Mouse (Mus musculus) MEL (cell line): ENCODE measurements at regions not wholly inside any gene's neighbourhood (a gene's known extent, or its start where the extent isn't known, plus 50 kb on each side); places are given as distances from the start of the nearest gene placed in this dataset.

Source experiments
- DNase-seq: peaks from one replicate; pipeline ENCODE4 v3.0.0; 2011; ENCODE audit warnings: low read depth, low spot score
- H3K27ac ChIP-seq: 2 replicates; pipeline ENCODE4 v1.5.1; 2012; ENCODE audit warnings: low read depth, mild to moderate bottlenecking, control low read depth, low read length, moderate library complexity; ENCODE audit not compliant: control insufficient read depth
- H3K27me3 ChIP-seq, 2 experiments: fragments of 150-350 bp in 1 of 2; sonication (generic) in 1 of 2; 2 replicates each; pipeline ENCODE4 v1.6.1; 2012; ENCODE audit warnings: low read length in 2 of 2, mild to moderate bottlenecking in 2 of 2, improper control_type of control experiment in 1 of 2, moderate library complexity in 1 of 2; ENCODE audit not compliant: insufficient read depth in 2 of 2, control insufficient read depth in 1 of 2
- H3K36me3 ChIP-seq, 2 experiments: 2 replicates each; pipeline ENCODE4 v1.6.1; 2012 to 2014; ENCODE audit warnings: low read length in 2 of 2, improper control_type of control experiment in 1 of 2, inconsistent platforms in 1 of 2, mild to moderate bottlenecking in 1 of 2; ENCODE audit not compliant: insufficient read depth in 2 of 2, control insufficient read depth in 1 of 2
- H3K4me1 ChIP-seq, 2 experiments: fragments of 150-350 bp in 1 of 2; sonication (generic) in 1 of 2; 2 replicates each; pipeline ENCODE4 v1.6.1; 2012; ENCODE audit warnings: low read length in 2 of 2, improper control_type of control experiment in 1 of 2, mild to moderate bottlenecking in 1 of 2; ENCODE audit not compliant: insufficient read depth in 2 of 2, control insufficient read depth in 1 of 2
- H3K4me3 ChIP-seq, 2 experiments: fragments of 150-350 bp in 1 of 2; sonication (generic) in 1 of 2; 2 replicates each; pipeline ENCODE4 v1.5.1; 2012; ENCODE audit warnings: low read depth in 2 of 2, low read length in 2 of 2, mild to moderate bottlenecking in 2 of 2, moderate library complexity in 2 of 2, control low read depth in 1 of 2, improper control_type of control experiment in 1 of 2; ENCODE audit not compliant: control insufficient read depth in 1 of 2, insufficient read depth in 1 of 2
- H3K79me2 ChIP-seq: 2 replicates; pipeline ENCODE4 v1.6.1; 2012; ENCODE audit warnings: mild to moderate bottlenecking, low read length, moderate library complexity; ENCODE audit not compliant: control insufficient read depth, poor library complexity, insufficient read depth
- H3K9ac ChIP-seq: 2 replicates; pipeline ENCODE4 v1.6.1; 2012; ENCODE audit warnings: low read depth, mild to moderate bottlenecking, control low read depth, low read length, moderate library complexity; ENCODE audit not compliant: control insufficient read depth, poor library complexity, severe bottlenecking
- H3K9me3 ChIP-seq: fragments of 150-350 bp; sonication (generic); replicated peaks from 2 replicates; pipeline ENCODE4 v1.6.1; 2012; ENCODE audit warnings: mild to moderate bottlenecking, low read length, improper control_type of control experiment, moderate library complexity; ENCODE audit not compliant: insufficient read depth
- BHLHE40 ChIP-seq: IDR thresholded peaks from 2 replicates; pipeline ENCODE4 v1.6.1; 2012; ENCODE audit warnings: low read depth, mild to moderate bottlenecking, inconsistent platforms, low read length, improper control_type of control experiment, borderline replicate concordance
- E2F4 ChIP-seq: IDR thresholded peaks from 2 replicates; pipeline ENCODE4 v1.6.1; 2011; ENCODE audit warnings: low read depth, low read length, improper control_type of control experiment, borderline replicate concordance
- ELF1 ChIP-seq: IDR thresholded peaks from 2 replicates; pipeline ENCODE4 v1.6.1; 2014; ENCODE audit warnings: low read depth, mild to moderate bottlenecking, inconsistent platforms, low read length, improper control_type of control experiment, moderate library complexity
- EP300 ChIP-seq, 2 experiments: IDR thresholded peaks; 2 replicates each; pipeline ENCODE4 v1.6.1; 2011; ENCODE audit warnings: improper control_type of control experiment in 2 of 2, low read length in 2 of 2, low read depth in 1 of 2, mild to moderate bottlenecking in 1 of 2
- ETS1 ChIP-seq: IDR thresholded peaks from 2 replicates; pipeline ENCODE4 v1.6.1; 2012; ENCODE audit warnings: low read depth, mild to moderate bottlenecking, inconsistent platforms, low read length, improper control_type of control experiment, moderate library complexity
- GABPA ChIP-seq: IDR thresholded peaks from 2 replicates; pipeline ENCODE4 v1.6.1; 2012; ENCODE audit warnings: low read depth, mild to moderate bottlenecking, inconsistent platforms, low read length, improper control_type of control experiment, moderate library complexity
- GATA1 ChIP-seq: IDR thresholded peaks from 2 replicates; pipeline ENCODE4 v1.6.1; 2011; ENCODE audit warnings: low read depth, low read length, improper control_type of control experiment
- KAT2A ChIP-seq: conservative IDR thresholded peaks from 2 replicates; pipeline ENCODE4 v1.6.1; 2012; ENCODE audit warnings: low read depth, low read length, improper control_type of control experiment, inconsistent platforms
- MAFK ChIP-seq: IDR thresholded peaks from 2 replicates; pipeline ENCODE4 v1.6.1; 2011; ENCODE audit warnings: low read depth, mild to moderate bottlenecking, low read length, improper control_type of control experiment, borderline replicate concordance
- MAX ChIP-seq: IDR thresholded peaks from 2 replicates; pipeline ENCODE4 v1.6.1; 2011; ENCODE audit warnings: low read length, improper control_type of control experiment
- MAZ ChIP-seq: IDR thresholded peaks from 2 replicates; pipeline ENCODE4 v1.6.1; 2012; ENCODE audit warnings: low read depth, mild to moderate bottlenecking, inconsistent platforms, low read length, improper control_type of control experiment
- MEF2A ChIP-seq: IDR thresholded peaks from 2 replicates; pipeline ENCODE4 v1.6.1; 2014; ENCODE audit warnings: low read depth, mild to moderate bottlenecking, inconsistent platforms, low read length, improper control_type of control experiment; ENCODE audit not compliant: poor library complexity, insufficient replicate concordance, severe bottlenecking; ENCODE audit errors: extremely low read depth
- MYC ChIP-seq: IDR thresholded peaks from 2 replicates; pipeline ENCODE4 v1.6.1; 2011; ENCODE audit warnings: low read depth, mild to moderate bottlenecking, low read length, improper control_type of control experiment, moderate library complexity
- NRF1 ChIP-seq: IDR thresholded peaks from 2 replicates; pipeline ENCODE4 v1.6.1; 2014; ENCODE audit warnings: low read depth, mild to moderate bottlenecking, inconsistent platforms, low read length, improper control_type of control experiment, moderate library complexity; ENCODE audit not compliant: poor library complexity, insufficient read depth, severe bottlenecking
- POLR2A ChIP-seq, 2 experiments: IDR thresholded peaks; 2 replicates each; pipeline ENCODE4 v1.6.1; 2011 to 2012; ENCODE audit warnings: low read length in 2 of 2, mild to moderate bottlenecking in 2 of 2, control low read depth in 1 of 2, improper control_type of control experiment in 1 of 2, low read depth in 1 of 2, moderate library complexity in 1 of 2; ENCODE audit not compliant: control insufficient read depth in 1 of 2, insufficient read depth in 1 of 2, poor library complexity in 1 of 2
- POLR2AphosphoS2 ChIP-seq: IDR thresholded peaks from 2 replicates; pipeline ENCODE4 v1.6.1; 2011; ENCODE audit warnings: low read length, improper control_type of control experiment
- RAD21 ChIP-seq: IDR thresholded peaks from 2 replicates; pipeline ENCODE4 v1.6.1; 2011; ENCODE audit warnings: mild to moderate bottlenecking, low read depth, low read length, improper control_type of control experiment
- SIN3A ChIP-seq: IDR thresholded peaks from 2 replicates; pipeline ENCODE4 v1.6.1; 2012; ENCODE audit warnings: low read length, improper control_type of control experiment, inconsistent platforms
- SMC3 ChIP-seq: IDR thresholded peaks from 2 replicates; pipeline ENCODE4 v1.6.1; 2011; ENCODE audit warnings: low read depth, low read length, improper control_type of control experiment
- TAL1 ChIP-seq: IDR thresholded peaks from 2 replicates; pipeline ENCODE4 v1.6.1; 2012; ENCODE audit warnings: mild to moderate bottlenecking, inconsistent platforms, low read length, moderate library complexity, mixed read lengths
- TCF12 ChIP-seq: IDR thresholded peaks from 2 replicates; pipeline ENCODE4 v1.6.1; 2014; ENCODE audit warnings: low read depth, mild to moderate bottlenecking, inconsistent platforms, low read length, improper control_type of control experiment, moderate library complexity
- UBTF ChIP-seq: IDR thresholded peaks from 2 replicates; pipeline ENCODE4 v1.6.1; 2012; ENCODE audit warnings: low read depth, mild to moderate bottlenecking, inconsistent platforms, low read length, improper control_type of control experiment, moderate library complexity, borderline replicate concordance; ENCODE audit not compliant: insufficient read depth
- USF1 ChIP-seq: IDR thresholded peaks from 2 replicates; pipeline ENCODE4 v1.6.1; 2014; ENCODE audit warnings: low read depth, mild to moderate bottlenecking, inconsistent platforms, low read length, improper control_type of control experiment, moderate library complexity
- USF2 ChIP-seq, 2 experiments: IDR thresholded peaks; 2 replicates each; pipeline ENCODE4 v1.6.1; 2011 to 2012; ENCODE audit warnings: improper control_type of control experiment in 2 of 2, low read length in 2 of 2, borderline replicate concordance in 1 of 2, inconsistent platforms in 1 of 2, low read depth in 1 of 2, mild to moderate bottlenecking in 1 of 2; ENCODE audit not compliant: insufficient read depth in 1 of 2
- ZC3H11A ChIP-seq: IDR thresholded peaks from 2 replicates; pipeline ENCODE4 v1.6.1; 2012; ENCODE audit warnings: low read depth, mild to moderate bottlenecking, inconsistent platforms, low read length, improper control_type of control experiment
- ZMIZ1 ChIP-seq: IDR thresholded peaks from 2 replicates; pipeline ENCODE4 v1.6.1; 2012; ENCODE audit warnings: low read depth, mild to moderate bottlenecking, inconsistent platforms, low read length, improper control_type of control experiment, moderate library complexity
- ZNF384 ChIP-seq: IDR thresholded peaks from 2 replicates; pipeline ENCODE4 v1.6.1; 2012; ENCODE audit warnings: low read depth, mild to moderate bottlenecking, inconsistent platforms, low read length, improper control_type of control experiment

GRCm38 (mm10) chr6:24272821-24273220 lies 104.9 kb upstream of the Slc13a1 start:
- Histone ChIP-seq H3K79me2 (no peaks in the 10 kb centered on the region), H3K27ac (no peak overlapping the region), H3K36me3 (no peaks in the 10 kb centered on the region), H3K27me3 (no peaks in the 10 kb centered on the region), H3K9ac (no peak overlapping the region), H3K9me3 (no peaks in the 10 kb centered on the region), H3K4me3 (no peak overlapping the region), H3K4me1 (no peaks in the 10 kb centered on the region)
- TF ChIP-seq USF1 (no peak), GABPA (no peak), POLR2AphosphoS2 (no peak), ELF1 (no peak), POLR2A (IDR thresholded peaks at IDR 0.05; ENCODE audit: control insufficient read depth in 1 of 2, insufficient read depth in 1 of 2, low read depth in 1 of 2, low read length in 2 of 2, poor library complexity in 1 of 2) (no peak), TAL1 (no peak), ETS1 (no peak), MAX (no peak), MAFK (no peak), GATA1 (no peak), RAD21 (no peak), UBTF (no peak), KAT2A (no peak), ZC3H11A (no peak), NRF1 (no peak), SMC3 (no peak)
- TF ChIP-seq, all 39 proteins: peak for 0
- no peak for DNase-seq

GRCm38 (mm10) chr6:24269633-24270032 lies 101.7 kb upstream of the Slc13a1 start:
- Histone ChIP-seq H3K36me3 (no peaks in the 10 kb centered on the region), H3K4me1 (no peaks in the 10 kb centered on the region), H3K4me3 (no peak overlapping the region), H3K79me2 (no peaks in the 10 kb centered on the region), H3K9me3 (no peaks in the 10 kb centered on the region), H3K27me3 (no peaks in the 10 kb centered on the region), H3K9ac (no peak overlapping the region), H3K27ac (no peak overlapping the region)
- TF ChIP-seq ZMIZ1 (no peak), BHLHE40 (no peak), POLR2A (IDR thresholded peaks at IDR 0.05; ENCODE audit: control insufficient read depth in 1 of 2, insufficient read depth in 1 of 2, low read depth in 1 of 2, low read length in 2 of 2, poor library complexity in 1 of 2) (no peak), SIN3A (no peak), MYC (no peak), TCF12 (no peak), USF2 (IDR thresholded peaks at IDR 0.05; ENCODE audit: borderline replicate concordance in 1 of 2, insufficient read depth in 1 of 2, low read depth in 1 of 2, low read length in 2 of 2) (no peak), TAL1 (no peak), ZNF384 (no peak), MAZ (no peak), KAT2A (no peak), ELF1 (no peak), EP300 (IDR thresholded peaks at IDR 0.05; ENCODE audit: low read depth in 1 of 2, low read length in 2 of 2) (no peak), USF1 (no peak), ETS1 (no peak), GATA1 (no peak), MEF2A (no peak), E2F4 (no peak)
- DNase-seq: no peak
